Mouse (Mus musculus): ENCODE data around the gene Rasgef1c.

DNA sequence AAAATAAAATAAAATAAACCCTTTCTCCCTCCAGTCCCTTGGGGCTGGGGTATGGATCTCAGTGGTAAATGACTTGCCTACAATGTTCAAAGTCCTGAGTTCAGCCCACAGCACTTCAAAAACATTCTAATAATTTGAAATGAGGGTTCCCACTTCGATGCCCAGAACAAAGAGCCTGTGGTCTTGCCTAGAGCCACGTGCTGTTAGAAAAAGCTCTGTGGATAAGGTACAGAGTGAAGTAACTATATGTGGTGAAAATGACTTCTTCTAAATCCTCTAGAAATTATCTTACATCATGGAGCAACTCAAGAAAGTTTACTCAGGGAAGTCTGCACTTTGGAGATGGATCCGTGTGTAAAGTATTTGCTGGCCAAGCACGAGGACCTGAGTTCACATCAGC is 80.5 kb downstream of the Rasgef1c start:
- no peak for TF ChIP-seq CTCF (IDR thresholded peaks at IDR 0.05; ENCODE audit: borderline replicate concordance, control insufficient read depth, extremely low read depth, insufficient read depth, low read length, poor library complexity)
- TF ChIP-seq POLR2A (IDR thresholded peaks at IDR 0.05; ENCODE audit: control insufficient read depth, extremely low read depth, insufficient read depth, low read length, poor library complexity), result no peak
